Mouse (Mus musculus) testis, postnatal 14 days (tissue): ENCODE data around the gene Fam117b.

Experiments used
- DNase-seq: peaks from one replicate; pipeline ENCODE4 v3.0.0; 2021; ENCODE audit warnings: low spot score

Gene Fam117b

GRCm38 (mm10) chr1:59986626-59987025 lies 73.8 kb downstream of the Fam117b start:
- DNase-seq: no peak

GRCm38 (mm10) chr1:59987399-59988040 lies 74.7 kb downstream of the Fam117b start:
- no peak for DNase-seq

GRCm38 (mm10) chr1:59995646-59996045 lies 82.8 kb downstream of the Fam117b start:
- DNase-seq: no peak

GRCm38 (mm10) chr1:59997352-59997751 lies 84.5 kb downstream of the Fam117b start:
- no peak for DNase-seq

GRCm38 (mm10) chr1:60000319-60000718 lies 87.5 kb downstream of the Fam117b start:
- DNase-seq: no peak

GRCm38 (mm10) chr1:60007337-60007736 lies 94.5 kb downstream of the Fam117b start:
- DNase-seq: no peak

GRCm38 (mm10) chr1:60008743-60009142 lies 95.9 kb downstream of the Fam117b start:
- DNase-seq: peak; percentile 33

- no peak for DNase-seq
Observed at GRCm38 (mm10) chr1:60013779-60014178, 101.0 kb downstream of the Fam117b start.

GRCm38 (mm10) chr1:60015511-60015910 lies 102.7 kb downstream of the Fam117b start:
- DNase-seq: no peak

- DNase-seq: no peak
Observed at GRCm38 (mm10) chr1:60016136-60016611, 103.4 kb downstream of the Fam117b start.

GRCm38 (mm10) chr1:60017031-60017469 lies 104.2 kb downstream of the Fam117b start:
- no peak for DNase-seq
